Mouse (Mus musculus): ENCODE data around the gene Csf2rb2. TPM values are rescaled to one million over a fixed set of nuclear protein-coding genes. Genes with fewer than 3 reads are reported as not detected.
A peak's percentile ranks its signal among the peaks of the same experiment; 100 is the strongest.

The Csf2rb2 gene
- polyA plus RNA-seq, 1 experiment from 2014 or later, result 0.39 TPM

GRCm38 (mm10) chr15:78246143-78247116, 59.1 kb downstream of the Csf2rb2 start:
- 78% methylated on average over 18 of the region's 18 CpGs for WGBS
- ATAC-seq (replicated peaks; ENCODE audit: low FRiP score, low read depth) (no peak; the same call in 1 of the 2 replicates), DNase-seq (ENCODE audit: low spot score) (no peak)
- Histone ChIP-seq H3K27ac (no peak overlapping the region), H3K4me2 (ENCODE audit: low read length) (no peak overlapping the region), H3K9ac (ENCODE audit: low read depth, low read length) (no peak overlapping the region), H3K9me3 (replicated peaks; ENCODE audit: low read length) (no peaks in the 10 kb centered on the region), H3K36me3 (ENCODE audit: insufficient read depth, low read length) (no peaks in the 10 kb centered on the region), H3K4me3 (replicated peaks; ENCODE audit: low read depth, low read length) (no peak overlapping the region), H3K27me3 (ENCODE audit: insufficient read depth, low read length) (no peaks in the 10 kb centered on the region), H3K4me1 (replicated peaks; ENCODE audit: insufficient read depth, low read length) (no peaks in the 10 kb centered on the region)
- TF ChIP-seq CTCF (IDR thresholded peaks at IDR 0.05; ENCODE audit: low read depth), result no peak

DNA sequence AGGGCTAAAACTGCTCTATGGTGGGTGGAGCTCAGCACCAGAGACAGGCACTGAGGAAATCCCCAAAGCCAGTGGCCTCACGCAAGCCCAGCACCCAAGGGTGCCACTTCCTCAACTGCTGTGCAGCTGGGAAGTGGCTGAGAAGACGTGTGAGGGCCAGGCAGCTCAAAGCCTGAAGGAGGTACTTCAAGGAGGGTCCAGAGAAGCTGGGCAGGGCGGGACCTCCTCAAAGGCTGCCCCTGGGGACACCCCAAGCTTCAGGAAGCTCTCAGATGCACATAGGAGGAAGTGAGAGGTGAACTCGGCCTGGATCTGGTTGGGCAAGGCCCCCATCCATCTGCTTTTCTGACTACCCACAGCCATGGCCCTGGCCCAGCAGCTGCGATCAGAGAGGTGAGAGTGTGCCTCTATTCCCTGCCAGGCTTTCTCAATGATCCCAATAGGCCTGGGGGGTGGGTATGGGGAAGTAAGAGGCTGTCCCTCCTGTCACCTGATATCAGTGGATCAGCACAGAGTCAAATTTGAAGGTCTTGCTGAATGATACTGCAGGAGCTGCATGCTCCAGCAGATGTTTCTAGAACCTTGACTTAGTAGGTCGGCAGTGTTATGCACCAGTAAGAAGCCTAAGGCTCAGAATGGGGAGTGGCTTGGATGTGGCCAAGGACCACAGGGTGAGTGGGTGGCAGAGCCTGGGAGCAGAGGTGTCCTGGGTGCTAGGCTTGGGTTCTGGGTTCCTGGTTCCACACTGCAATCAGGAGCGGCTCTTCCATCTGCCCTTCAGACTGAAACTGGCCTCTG, 60.6 kb downstream of the Csf2rb2 start, which contains the start of gene Ncf4:
TSS of gene Ncf4 (plus strand) at position 107 of the 798 bp plus-strand sequence.
- Histone ChIP-seq H3K4me1 (replicated peaks; ENCODE audit: insufficient read depth, low read length) (no peaks in the 10 kb centered on the region), H3K4me3 (replicated peaks; ENCODE audit: low read depth, low read length) (no peak within 1 kb of the TSS), H3K36me3 (ENCODE audit: insufficient read depth, low read length) (no peaks in the 10 kb centered on the region), H3K4me2 (ENCODE audit: low read length) (no peak within 1 kb of the TSS), H3K9me3 (replicated peaks; ENCODE audit: low read length) (no peaks in the 10 kb centered on the region), H3K27me3 (ENCODE audit: insufficient read depth, low read length) (no peaks in the 10 kb centered on the region), H3K9ac (ENCODE audit: low read depth, low read length) (no peak within 1 kb of the TSS), H3K27ac (no peak within 1 kb of the TSS)
- no peak for TF ChIP-seq CTCF (IDR thresholded peaks at IDR 0.05; ENCODE audit: low read depth)
- ATAC-seq (replicated peaks; ENCODE audit: low FRiP score, low read depth) (no peak), DNase-seq (ENCODE audit: low spot score) (no peak)
- WGBS, result 69% methylated on average over 7 of the region's 7 CpGs

- 75% methylated on average over 6 of the region's 6 CpGs for WGBS
- ATAC-seq (replicated peaks; ENCODE audit: low FRiP score, low read depth) (no peak), DNase-seq (ENCODE audit: low spot score) (no peak)
- H3K27ac ChIP-seq, result no peak overlapping the region
- no peaks in the 10 kb centered on the region for H3K36me3 ChIP-seq (ENCODE audit: insufficient read depth, low read length)
- TF ChIP-seq CTCF (IDR thresholded peaks at IDR 0.05; ENCODE audit: low read depth), result no peak
- no peak overlapping the region for H3K4me3 ChIP-seq (replicated peaks; ENCODE audit: low read depth, low read length)
- no peak overlapping the region for H3K9ac ChIP-seq (ENCODE audit: low read depth, low read length)
- no peaks in the 10 kb centered on the region for H3K9me3 ChIP-seq (replicated peaks; ENCODE audit: low read length)
- no peaks in the 10 kb centered on the region for H3K27me3 ChIP-seq (ENCODE audit: insufficient read depth, low read length)
- no peak overlapping the region for H3K4me2 ChIP-seq (ENCODE audit: low read length)
- no peaks in the 10 kb centered on the region for H3K4me1 ChIP-seq (replicated peaks; ENCODE audit: insufficient read depth, low read length)
Observed at GRCm38 (mm10) chr15:78243774-78244173, 61.7 kb downstream of the Csf2rb2 start.

GRCm38 (mm10) chr15:78243061-78243460, 62.5 kb downstream of the Csf2rb2 start:
- no peaks in the 10 kb centered on the region for H3K27me3 ChIP-seq (ENCODE audit: insufficient read depth, low read length)
- no peak overlapping the region for H3K4me2 ChIP-seq (ENCODE audit: low read length)
- DNase-seq (ENCODE audit: low spot score), result no peak
- no peak for TF ChIP-seq CTCF (IDR thresholded peaks at IDR 0.05; ENCODE audit: low read depth)
- 71% methylated on average over 8 of the region's 8 CpGs for WGBS
- no peaks in the 10 kb centered on the region for H3K4me1 ChIP-seq (replicated peaks; ENCODE audit: insufficient read depth, low read length)
- H3K36me3 ChIP-seq (ENCODE audit: insufficient read depth, low read length), result no peaks in the 10 kb centered on the region
- no peak for ATAC-seq (replicated peaks; ENCODE audit: low FRiP score, low read depth)
- H3K4me3 ChIP-seq (replicated peaks; ENCODE audit: low read depth, low read length), result no peak overlapping the region
- H3K9me3 ChIP-seq (replicated peaks; ENCODE audit: low read length), result no peaks in the 10 kb centered on the region
- H3K27ac ChIP-seq, result no peak overlapping the region
- no peak overlapping the region for H3K9ac ChIP-seq (ENCODE audit: low read depth, low read length)

GRCm38 (mm10) chr15:78241335-78241734, 64.2 kb downstream of the Csf2rb2 start:
- ATAC-seq (replicated peaks; ENCODE audit: low FRiP score, low read depth) (0 out of 2 replicates have a peak, but pooled peaks have one; percentile 17), DNase-seq (ENCODE audit: low spot score) (peak; percentile 27)
- Histone ChIP-seq H3K9me3 (replicated peaks; ENCODE audit: low read length) (no peaks in the 10 kb centered on the region), H3K27me3 (ENCODE audit: insufficient read depth, low read length) (no peaks in the 10 kb centered on the region), H3K4me1 (replicated peaks; ENCODE audit: insufficient read depth, low read length) (no peaks in the 10 kb centered on the region), H3K9ac (ENCODE audit: low read depth, low read length) (no peak overlapping the region), H3K4me3 (replicated peaks; ENCODE audit: low read depth, low read length) (no peak overlapping the region), H3K36me3 (ENCODE audit: insufficient read depth, low read length) (no peaks in the 10 kb centered on the region), H3K27ac (no peak overlapping the region), H3K4me2 (ENCODE audit: low read length) (no peak overlapping the region)
- TF ChIP-seq CTCF (IDR thresholded peaks at IDR 0.05; ENCODE audit: low read depth), result no peak
- WGBS, result 24% methylated on average over 11 of the region's 11 CpGs

DNA sequence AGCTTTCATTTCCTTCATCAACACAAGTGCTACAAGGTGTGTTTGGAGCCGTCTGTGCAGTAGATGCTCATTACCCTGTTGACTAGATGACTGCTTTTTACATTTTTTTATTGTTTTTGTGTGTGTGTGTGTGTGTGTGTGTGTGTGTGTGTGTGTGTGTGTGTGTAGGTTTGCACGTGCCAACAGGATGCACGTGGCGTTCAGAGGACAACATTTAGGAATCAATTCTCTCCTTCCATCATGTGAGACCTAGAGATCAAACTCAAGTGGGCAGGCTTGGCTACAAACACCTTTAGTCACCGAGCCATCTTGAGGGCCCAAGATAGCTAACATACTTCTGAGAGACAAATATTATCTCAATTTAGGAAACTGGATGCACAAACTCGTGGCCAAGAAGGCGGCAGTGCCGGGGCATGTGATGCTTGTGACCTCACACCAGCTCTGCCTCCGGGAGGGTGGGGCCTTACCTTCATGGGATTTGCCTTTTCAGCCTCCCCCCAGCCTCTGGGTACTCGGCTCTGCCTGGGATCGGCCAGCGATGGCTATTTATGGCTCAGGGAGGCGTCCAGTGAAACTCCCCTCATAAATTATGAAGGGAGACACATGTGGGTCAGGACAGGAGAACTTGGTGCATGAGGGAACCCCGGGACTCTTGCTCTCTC, 65.4 kb downstream of the Csf2rb2 start:
- no peaks in the 10 kb centered on the region for H3K4me1 ChIP-seq (replicated peaks; ENCODE audit: insufficient read depth, low read length)
- TF ChIP-seq CTCF (IDR thresholded peaks at IDR 0.05; ENCODE audit: low read depth), result no peak
- DNase-seq (ENCODE audit: low spot score) (no peak), ATAC-seq (replicated peaks; ENCODE audit: low FRiP score, low read depth) (no peak)
- H3K9me3 ChIP-seq (replicated peaks; ENCODE audit: low read length), result no peaks in the 10 kb centered on the region
- H3K4me3 ChIP-seq (replicated peaks; ENCODE audit: low read depth, low read length), result no peak overlapping the region
- H3K36me3 ChIP-seq (ENCODE audit: insufficient read depth, low read length), result no peaks in the 10 kb centered on the region
- H3K4me2 ChIP-seq (ENCODE audit: low read length), result no peak overlapping the region
- 36% methylated on average over 14 of the region's 14 CpGs for WGBS
- H3K27me3 ChIP-seq (ENCODE audit: insufficient read depth, low read length), result no peaks in the 10 kb centered on the region
- H3K9ac ChIP-seq (ENCODE audit: low read depth, low read length), result no peak overlapping the region
- H3K27ac ChIP-seq, result no peak overlapping the region
